Mouse (Mus musculus): ENCODE data around the gene Lpp. TPM values are rescaled to one million over a fixed set of nuclear protein-coding genes. Genes with fewer than 3 reads are reported as not detected.
A peak's percentile ranks its signal among the peaks of the same experiment; 100 is the strongest.

The Lpp gene
- polyA plus RNA-seq, 1 experiment from 2014 or later: 10.3 TPM

DNA sequence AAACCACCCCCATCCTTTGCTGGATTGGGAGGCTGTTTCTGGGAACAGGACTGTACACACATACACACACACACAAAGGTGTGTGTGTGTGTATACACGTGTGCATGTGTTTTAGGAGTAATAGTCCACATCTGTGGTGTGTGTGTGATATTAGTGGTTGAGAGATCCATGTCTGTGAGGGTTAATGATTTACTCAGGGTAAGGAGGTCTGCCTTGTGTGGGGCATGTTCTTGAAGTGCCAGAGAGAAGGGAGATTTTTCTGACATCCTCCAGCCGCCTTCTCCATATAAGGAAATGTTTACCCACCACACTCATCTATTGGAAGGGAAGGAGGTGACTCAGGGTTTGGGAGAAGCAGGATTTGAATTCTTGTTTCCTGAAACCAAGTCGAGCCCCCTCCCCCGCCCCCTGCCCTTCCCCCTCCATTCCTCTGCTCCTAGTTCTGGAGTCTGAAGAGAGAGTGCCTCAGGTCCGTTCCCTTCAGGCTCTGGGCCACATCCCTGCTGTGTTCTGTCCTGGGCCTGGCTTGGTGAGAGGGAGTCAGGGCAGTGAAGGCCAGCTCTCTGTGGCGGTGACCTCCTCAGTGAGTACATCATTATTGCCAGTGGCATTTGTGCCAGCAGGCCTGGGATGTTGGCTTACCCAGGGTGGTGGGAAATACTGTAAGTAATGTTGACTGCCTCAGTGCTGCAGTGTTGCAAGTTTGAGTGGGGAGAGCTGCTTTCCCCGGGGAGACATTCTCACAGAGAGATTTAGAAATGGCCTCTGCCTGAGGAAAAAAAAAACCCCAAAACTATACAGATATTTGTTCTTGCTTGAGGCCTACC is 54.6 kb downstream of the Lpp start:
- H3K36me3 ChIP-seq (ENCODE audit: control insufficient read depth, insufficient read depth): no peaks in the 10 kb centered on the region
- ATAC-seq (ENCODE audit: low read depth): peak; percentile 35; the same call in 1 of the 2 replicates
- no peak overlapping the region for H3K4me3 ChIP-seq (ENCODE audit: low read depth, low read length)
- 28% methylated on average over 7 of the region's 7 CpGs for WGBS (ENCODE audit: insufficient replicate concordance)
- H3K4me2 ChIP-seq (ENCODE audit: low read depth, low read length): no peak overlapping the region
- no peak overlapping the region for H3K9ac ChIP-seq (ENCODE audit: low read depth, low read length)
- H3K27me3 ChIP-seq (ENCODE audit: control insufficient read depth, insufficient read depth, low read depth, low read length): no peaks in the 10 kb centered on the region
- no peak overlapping the region for H3K27ac ChIP-seq (ENCODE audit: low read length)
- no peaks in the 10 kb centered on the region for H3K9me3 ChIP-seq (replicated peaks; ENCODE audit: control insufficient read depth, low read length)
- H3K4me1 ChIP-seq (ENCODE audit: control insufficient read depth, low read depth, low read length): peaks cover 12% of the 10 kb centered on the region

DNA sequence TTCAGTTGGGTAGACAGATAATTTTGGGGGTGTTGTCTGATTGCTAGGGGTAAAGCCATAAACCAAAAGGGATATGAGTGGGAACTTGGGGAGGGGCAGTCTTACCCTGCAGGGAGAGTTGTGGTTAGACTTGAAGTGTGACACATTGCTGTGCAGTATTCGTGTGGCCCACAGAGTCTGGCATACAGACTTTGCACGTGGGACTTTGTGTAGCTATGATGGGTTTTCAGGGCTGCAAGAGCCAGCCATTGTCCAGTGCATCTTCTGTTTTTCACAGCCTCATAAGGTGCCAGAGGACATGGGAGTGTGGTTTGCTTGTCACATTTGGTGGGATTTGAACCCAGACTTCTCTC is 55.2 kb downstream of the Lpp start:
- H3K4me2 ChIP-seq (ENCODE audit: low read depth, low read length): no peak overlapping the region
- no peak for ATAC-seq (ENCODE audit: low read depth)
- WGBS (ENCODE audit: insufficient replicate concordance): 16% methylated on average over 2 of the region's 2 CpGs
- no peaks in the 10 kb centered on the region for H3K36me3 ChIP-seq (ENCODE audit: control insufficient read depth, insufficient read depth)
- no peaks in the 10 kb centered on the region for H3K27me3 ChIP-seq (ENCODE audit: control insufficient read depth, insufficient read depth, low read depth, low read length)
- H3K4me3 ChIP-seq (ENCODE audit: low read depth, low read length): no peak overlapping the region
- no peaks in the 10 kb centered on the region for H3K9me3 ChIP-seq (replicated peaks; ENCODE audit: control insufficient read depth, low read length)
- H3K4me1 ChIP-seq (ENCODE audit: control insufficient read depth, low read depth, low read length): peaks cover 12% of the 10 kb centered on the region
- H3K9ac ChIP-seq (ENCODE audit: low read depth, low read length): no peak overlapping the region
- H3K27ac ChIP-seq (ENCODE audit: low read length): no peak overlapping the region

DNA sequence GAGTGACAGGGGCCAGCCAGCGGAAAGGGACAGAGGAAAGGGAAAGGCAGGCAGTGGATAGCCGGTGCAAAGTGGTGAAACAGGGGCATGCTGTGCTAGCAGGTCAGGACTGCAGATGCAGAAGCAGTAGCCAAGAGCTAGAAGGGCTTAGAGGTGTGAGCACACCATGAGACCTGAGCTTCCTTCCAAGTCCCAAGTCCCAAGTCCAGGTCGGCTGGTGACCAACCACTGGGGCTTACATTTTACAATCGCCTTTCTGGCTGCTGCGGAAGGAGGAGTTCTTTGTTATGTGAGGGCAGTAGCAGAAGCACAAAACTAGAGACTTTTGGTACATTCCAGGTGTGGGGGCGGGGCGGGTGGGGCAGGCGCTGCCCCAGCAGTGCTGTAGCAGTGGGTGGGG is 56.5 kb downstream of the Lpp start:
- no peak for ATAC-seq (ENCODE audit: low read depth)
- no peaks in the 10 kb centered on the region for H3K36me3 ChIP-seq (ENCODE audit: control insufficient read depth, insufficient read depth)
- peaks cover 12% of the 10 kb centered on the region for H3K4me1 ChIP-seq (ENCODE audit: control insufficient read depth, low read depth, low read length)
- H3K27me3 ChIP-seq (ENCODE audit: control insufficient read depth, insufficient read depth, low read depth, low read length): no peaks in the 10 kb centered on the region
- no peaks in the 10 kb centered on the region for H3K9me3 ChIP-seq (replicated peaks; ENCODE audit: control insufficient read depth, low read length)
- H3K4me3 ChIP-seq (ENCODE audit: low read depth, low read length): no peak overlapping the region
- H3K27ac ChIP-seq (ENCODE audit: low read length): no peak overlapping the region
- no peak overlapping the region for H3K9ac ChIP-seq (ENCODE audit: low read depth, low read length)
- no peak overlapping the region for H3K4me2 ChIP-seq (ENCODE audit: low read depth, low read length)
- 29% methylated on average over 8 of the region's 8 CpGs for WGBS (ENCODE audit: insufficient replicate concordance)

DNA sequence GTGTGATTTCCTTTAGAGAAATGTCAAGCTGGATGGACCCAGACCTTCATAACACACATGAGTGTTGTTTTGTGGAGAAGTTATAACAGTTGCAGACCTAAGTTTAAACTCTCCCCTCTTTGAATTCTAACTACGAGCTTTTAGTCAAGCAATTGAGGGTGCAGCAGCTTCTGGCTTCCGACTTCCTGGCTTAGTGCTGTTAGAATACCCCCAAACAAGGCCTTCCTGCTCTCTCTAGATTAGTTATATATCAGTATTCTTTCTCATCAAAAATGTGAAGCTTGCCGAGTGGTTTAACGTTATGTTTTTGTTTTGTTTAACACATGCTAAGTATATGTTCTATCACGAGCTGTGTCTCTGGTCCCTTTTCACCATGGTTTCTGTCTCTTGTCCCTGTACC is 56.9 kb downstream of the Lpp start:
- Histone ChIP-seq H3K9ac (ENCODE audit: low read depth, low read length) (no peak overlapping the region), H3K4me3 (ENCODE audit: low read depth, low read length) (no peak overlapping the region), H3K4me1 (ENCODE audit: control insufficient read depth, low read depth, low read length) (peaks cover 14% of the 10 kb centered on the region), H3K36me3 (ENCODE audit: control insufficient read depth, insufficient read depth) (no peaks in the 10 kb centered on the region), H3K27me3 (ENCODE audit: control insufficient read depth, insufficient read depth, low read depth, low read length) (no peaks in the 10 kb centered on the region), H3K4me2 (ENCODE audit: low read depth, low read length) (no peak overlapping the region), H3K27ac (ENCODE audit: low read length) (no peak overlapping the region), H3K9me3 (replicated peaks; ENCODE audit: control insufficient read depth, low read length) (no peaks in the 10 kb centered on the region)
- ATAC-seq (ENCODE audit: low read depth): no peak
- WGBS (ENCODE audit: insufficient replicate concordance): 36% methylated on average over 5 of the region's 5 CpGs

DNA sequence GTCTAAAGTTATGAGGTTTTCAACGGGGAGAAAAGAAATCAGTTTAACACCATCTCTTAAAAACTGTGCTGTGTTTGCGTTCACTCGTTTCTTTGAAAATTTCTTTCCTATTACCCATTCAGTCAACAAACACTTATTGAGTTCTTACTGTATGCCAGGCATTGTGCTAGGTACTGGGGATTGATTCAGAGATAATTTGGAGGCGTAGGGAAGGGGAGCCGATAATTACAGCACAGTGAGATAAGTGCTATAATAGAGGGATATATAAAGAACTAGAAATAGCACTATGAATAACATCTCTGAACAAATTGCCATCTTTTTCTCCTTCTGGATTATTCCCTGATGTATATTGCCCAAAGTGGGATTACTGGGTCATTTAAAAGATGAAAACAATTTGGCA is 57.8 kb downstream of the Lpp start:
- WGBS (ENCODE audit: insufficient replicate concordance): 61% methylated on average over 5 of the region's 5 CpGs
- peaks cover 14% of the 10 kb centered on the region for H3K4me1 ChIP-seq (ENCODE audit: control insufficient read depth, low read depth, low read length)

DNA sequence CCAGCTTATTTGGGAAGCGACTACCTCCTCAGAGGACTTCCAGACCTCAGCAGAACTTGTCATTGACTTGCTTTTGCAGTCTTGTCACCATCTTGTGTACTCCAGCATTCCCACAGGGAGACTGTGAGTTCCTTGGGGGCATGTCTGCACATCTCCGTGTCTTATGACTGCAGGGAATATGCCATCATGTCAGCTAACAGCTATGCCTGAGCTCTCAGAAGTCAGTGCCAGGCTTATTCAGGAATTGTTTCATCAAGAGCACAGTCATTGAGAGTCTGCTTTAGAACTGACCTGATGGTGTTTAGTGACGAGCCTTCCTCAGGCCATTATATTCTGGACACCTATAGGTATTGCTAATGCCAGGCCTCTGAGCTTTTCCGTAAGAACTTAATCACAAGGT is 60.2 kb downstream of the Lpp start:
- H3K4me1 ChIP-seq (ENCODE audit: control insufficient read depth, low read depth, low read length): peaks cover 10% of the 10 kb centered on the region
- ATAC-seq (ENCODE audit: low read depth): no peak
- 72% methylated on average over 4 of the region's 4 CpGs for WGBS (ENCODE audit: insufficient replicate concordance)

More for the DNA sequence above, 57.8 kb downstream of the Lpp start:
- Histone ChIP-seq H3K9me3 (replicated peaks; ENCODE audit: control insufficient read depth, low read length) (no peaks in the 10 kb centered on the region), H3K4me2 (ENCODE audit: low read depth, low read length) (no peak overlapping the region), H3K27me3 (ENCODE audit: control insufficient read depth, insufficient read depth, low read depth, low read length) (no peaks in the 10 kb centered on the region), H3K36me3 (ENCODE audit: control insufficient read depth, insufficient read depth) (no peaks in the 10 kb centered on the region), H3K27ac (ENCODE audit: low read length) (no peak overlapping the region), H3K9ac (ENCODE audit: low read depth, low read length) (no peak overlapping the region), H3K4me3 (ENCODE audit: low read depth, low read length) (no peak overlapping the region)
- no peak for ATAC-seq (ENCODE audit: low read depth)

DNA sequence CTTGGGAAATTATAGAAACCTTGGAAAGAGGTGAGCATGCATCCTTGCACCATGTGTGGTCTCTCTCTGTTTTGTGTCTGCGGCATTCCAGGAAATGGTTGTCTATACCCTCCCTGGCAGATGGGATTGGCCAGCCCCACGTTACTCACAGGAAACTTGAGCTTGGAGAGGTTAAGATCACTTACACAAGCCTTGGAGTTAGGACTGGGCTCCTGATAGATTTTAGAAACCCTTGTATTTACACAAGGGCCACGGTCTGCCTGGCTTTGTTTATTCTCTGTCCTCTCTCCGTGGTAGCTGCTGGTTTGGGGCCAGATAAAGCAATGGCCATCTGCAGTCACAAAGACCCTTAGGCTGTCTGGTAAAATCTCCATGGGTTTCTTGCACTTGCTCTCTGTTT is 61.2 kb downstream of the Lpp start:
- no peak for ATAC-seq (ENCODE audit: low read depth)
- Histone ChIP-seq H3K9ac (ENCODE audit: low read depth, low read length) (no peak overlapping the region), H3K36me3 (ENCODE audit: control insufficient read depth, insufficient read depth) (no peaks in the 10 kb centered on the region), H3K4me3 (ENCODE audit: low read depth, low read length) (no peak overlapping the region), H3K27ac (ENCODE audit: low read length) (no peak overlapping the region), H3K27me3 (ENCODE audit: control insufficient read depth, insufficient read depth, low read depth, low read length) (no peaks in the 10 kb centered on the region), H3K4me1 (ENCODE audit: control insufficient read depth, low read depth, low read length) (peaks cover 8% of the 10 kb centered on the region), H3K4me2 (ENCODE audit: low read depth, low read length) (no peak overlapping the region), H3K9me3 (replicated peaks; ENCODE audit: control insufficient read depth, low read length) (no peaks in the 10 kb centered on the region)
- WGBS (ENCODE audit: insufficient replicate concordance): 46% methylated on average over 4 of the region's 4 CpGs

More for the DNA sequence above, 60.2 kb downstream of the Lpp start:
- Histone ChIP-seq H3K27ac (ENCODE audit: low read length) (no peak overlapping the region), H3K36me3 (ENCODE audit: control insufficient read depth, insufficient read depth) (no peaks in the 10 kb centered on the region), H3K4me2 (ENCODE audit: low read depth, low read length) (no peak overlapping the region), H3K9ac (ENCODE audit: low read depth, low read length) (no peak overlapping the region), H3K4me3 (ENCODE audit: low read depth, low read length) (no peak overlapping the region), H3K27me3 (ENCODE audit: control insufficient read depth, insufficient read depth, low read depth, low read length) (no peaks in the 10 kb centered on the region), H3K9me3 (replicated peaks; ENCODE audit: control insufficient read depth, low read length) (no peaks in the 10 kb centered on the region)

DNA sequence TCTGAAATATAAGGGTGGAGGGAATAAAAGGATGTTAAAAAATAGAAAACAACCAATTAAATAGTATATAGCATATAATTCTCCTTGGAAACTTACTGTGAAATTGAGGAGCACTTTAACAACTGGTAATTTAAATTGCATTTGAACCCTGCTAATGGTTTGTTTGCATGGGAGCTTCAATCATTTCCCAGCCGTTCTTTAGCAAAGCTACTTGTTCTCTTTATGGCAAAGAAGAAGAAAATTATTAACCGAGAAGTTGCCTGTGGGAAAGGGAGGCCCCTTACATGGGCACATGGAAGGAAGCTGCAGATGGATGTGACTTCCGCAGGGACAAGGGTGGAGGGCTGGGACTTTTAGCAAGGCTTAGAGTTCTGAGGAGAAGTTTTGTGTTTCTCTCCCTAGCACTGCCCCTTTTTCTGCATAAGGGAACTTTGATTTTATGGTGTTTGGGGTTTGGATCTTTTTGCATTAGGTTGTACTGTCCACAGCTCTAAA is 62.1 kb downstream of the Lpp start:
- H3K9ac ChIP-seq (ENCODE audit: low read depth, low read length): no peak overlapping the region
- H3K27me3 ChIP-seq (ENCODE audit: control insufficient read depth, insufficient read depth, low read depth, low read length): no peaks in the 10 kb centered on the region
- H3K4me2 ChIP-seq (ENCODE audit: low read depth, low read length): no peak overlapping the region
- no peak overlapping the region for H3K27ac ChIP-seq (ENCODE audit: low read length)
- H3K36me3 ChIP-seq (ENCODE audit: control insufficient read depth, insufficient read depth): no peaks in the 10 kb centered on the region
- no peaks in the 10 kb centered on the region for H3K9me3 ChIP-seq (replicated peaks; ENCODE audit: control insufficient read depth, low read length)
- peaks cover 2% of the 10 kb centered on the region; the same call in 1 of the 2 replicates for H3K4me1 ChIP-seq (ENCODE audit: control insufficient read depth, low read depth, low read length)
- no peak overlapping the region for H3K4me3 ChIP-seq (ENCODE audit: low read depth, low read length)
- 28% methylated on average over 3 of the region's 3 CpGs for WGBS (ENCODE audit: insufficient replicate concordance)
- no peak for ATAC-seq (ENCODE audit: low read depth)

DNA sequence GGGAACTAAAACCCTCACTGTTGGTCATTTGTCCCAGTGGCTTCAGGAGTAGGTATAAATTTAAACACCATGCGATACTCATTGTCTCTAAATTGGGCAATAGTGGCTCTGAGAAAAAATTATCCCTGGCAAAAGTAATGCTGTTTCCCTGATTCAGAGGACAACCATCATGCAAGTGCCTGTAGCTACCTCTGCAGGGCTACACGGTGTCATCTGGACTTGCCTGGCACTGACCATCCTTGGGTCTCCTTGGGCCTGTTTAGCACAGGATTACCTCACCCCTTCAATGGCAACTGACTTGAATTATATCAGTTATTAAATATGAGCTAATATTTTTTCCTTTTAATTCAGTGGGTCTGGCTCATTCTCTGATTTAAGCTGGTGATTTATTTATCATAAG is 70.5 kb downstream of the Lpp start:
- 71% methylated on average over 2 of the region's 2 CpGs for WGBS (ENCODE audit: insufficient replicate concordance)
- H3K27me3 ChIP-seq (ENCODE audit: control insufficient read depth, insufficient read depth, low read depth, low read length): no peaks in the 10 kb centered on the region
- H3K4me1 ChIP-seq (ENCODE audit: control insufficient read depth, low read depth, low read length): no peaks in the 10 kb centered on the region
- ATAC-seq (ENCODE audit: low read depth): no peak
- no peak overlapping the region for H3K4me3 ChIP-seq (ENCODE audit: low read depth, low read length)
- no peaks in the 10 kb centered on the region for H3K9me3 ChIP-seq (replicated peaks; ENCODE audit: control insufficient read depth, low read length)
- no peak overlapping the region for H3K4me2 ChIP-seq (ENCODE audit: low read depth, low read length)
- H3K9ac ChIP-seq (ENCODE audit: low read depth, low read length): no peak overlapping the region
- H3K36me3 ChIP-seq (ENCODE audit: control insufficient read depth, insufficient read depth): no peaks in the 10 kb centered on the region
- H3K27ac ChIP-seq (ENCODE audit: low read length): no peak overlapping the region
